Mouse (Mus musculus): ENCODE measurements at regions not wholly inside any gene's neighbourhood (a gene's known extent, or its start where the extent isn't known, plus 50 kb on each side); places are given as distances from the start of the nearest gene placed in this dataset.

- no peak overlapping the region for H3K4me3 ChIP-seq (replicated peaks in 1 of 3; ENCODE audit: low read depth in 2 of 3, low read length in 2 of 3, poor library complexity in 1 of 3)
- H3K27me3 ChIP-seq (replicated peaks), result peaks cover 78% of the 10 kb centered on the region
- TF ChIP-seq E2F4 (IDR thresholded peaks at IDR 0.05; ENCODE audit: insufficient replicate concordance, low read depth, low read length) (no peak), NELFE (IDR thresholded peaks at IDR 0.05; ENCODE audit: low read depth, low read length) (no peak), MAFK (IDR thresholded peaks at IDR 0.05; ENCODE audit: insufficient replicate concordance, low read length) (no peak), ZMIZ1 (IDR thresholded peaks at IDR 0.05; ENCODE audit: low read depth, low read length) (no peak), HCFC1 (IDR thresholded peaks at IDR 0.05; ENCODE audit: low read depth, low read length) (no peak), KAT2A (IDR thresholded peaks at IDR 0.05; ENCODE audit: insufficient replicate concordance, low read length) (no peak), POLR2AphosphoS2 (IDR thresholded peaks at IDR 0.05; ENCODE audit: low read depth, low read length) (no peak), UBTF (IDR thresholded peaks at IDR 0.05; ENCODE audit: low read depth, low read length) (no peak), ZC3H11A (IDR thresholded peaks at IDR 0.05; ENCODE audit: low read depth, low read length) (no peak), POLR2A (IDR thresholded peaks at IDR 0.05; ENCODE audit: low read depth, low read length) (no peak), BHLHE40 (IDR thresholded peaks at IDR 0.05; ENCODE audit: low read depth, low read length) (no peak)
- no peak overlapping the region for H3K4me2 ChIP-seq (ENCODE audit: insufficient read depth, low read depth, poor library complexity, severe bottlenecking)
- peaks cover 3% of the 10 kb centered on the region for H3K9me3 ChIP-seq (replicated peaks; ENCODE audit: low read length)
- no peak overlapping the region for H3K9ac ChIP-seq (ENCODE audit: insufficient read depth, low read depth)
- in situ Hi-C loops (cut with MboI; ENCODE audit: low pct_ligation_motif_present, low pct_unique_long_range_greater_than_20kb, low sequenced_read_pairs) (no loop called here), dilution Hi-C loops (cut with MboI; ENCODE audit: extremely low pct_ligation_motif_present, extremely low pct_unique_long_range_greater_than_20kb, low sequenced_read_pairs) (no loop called here)
- no peaks in the 10 kb centered on the region for H3K36me3 ChIP-seq (replicated peaks in 1 of 2; ENCODE audit: control insufficient read depth in 1 of 2, insufficient read depth in 1 of 2, low read length in 1 of 2)
- H3K79me2 ChIP-seq (replicated peaks; ENCODE audit: control insufficient read depth, extremely low read depth, insufficient read depth, poor library complexity, severe bottlenecking), result no peaks in the 10 kb centered on the region
- no peak for DNase-seq (ENCODE audit: extremely low read depth)
- no peaks in the 10 kb centered on the region for H3K4me1 ChIP-seq (ENCODE audit: control insufficient read depth in 1 of 2, insufficient read depth in 2 of 2)
- H3K27ac ChIP-seq (ENCODE audit: insufficient read depth, low read depth), result no peak overlapping the region
These were observed 76.3 kb upstream of the Hdac4 start for GRCm38 (mm10) chr1:92271676-92272291.

GRCm38 (mm10) chr1:92270486-92271058 lies 75.1 kb upstream of the Hdac4 start:
- in situ Hi-C loops (cut with MboI; ENCODE audit: low pct_ligation_motif_present, low pct_unique_long_range_greater_than_20kb, low sequenced_read_pairs) (no loop called here), dilution Hi-C loops (cut with MboI; ENCODE audit: extremely low pct_ligation_motif_present, extremely low pct_unique_long_range_greater_than_20kb, low sequenced_read_pairs) (no loop called here)
- Histone ChIP-seq H3K79me2 (replicated peaks; ENCODE audit: control insufficient read depth, extremely low read depth, insufficient read depth, poor library complexity, severe bottlenecking) (no peaks in the 10 kb centered on the region), H3K9ac (ENCODE audit: insufficient read depth, low read depth) (no peak overlapping the region), H3K4me3 (replicated peaks in 1 of 3; ENCODE audit: low read depth in 2 of 3, low read length in 2 of 3, poor library complexity in 1 of 3) (no peak overlapping the region), H3K27ac (ENCODE audit: insufficient read depth, low read depth) (no peak overlapping the region), H3K4me2 (ENCODE audit: insufficient read depth, low read depth, poor library complexity, severe bottlenecking) (no peak overlapping the region), H3K36me3 (replicated peaks in 1 of 2; ENCODE audit: control insufficient read depth in 1 of 2, insufficient read depth in 1 of 2, low read length in 1 of 2) (no peaks in the 10 kb centered on the region), H3K9me3 (replicated peaks; ENCODE audit: low read length) (peaks cover 7% of the 10 kb centered on the region), H3K4me1 (ENCODE audit: control insufficient read depth in 1 of 2, insufficient read depth in 2 of 2) (peaks cover 0 to 4% of the 10 kb centered on the region in 2 experiments; a peak in 2 of 4 replicates), H3K27me3 (replicated peaks) (peaks cover 77% of the 10 kb centered on the region)
- no peak for DNase-seq (ENCODE audit: extremely low read depth)
- TF ChIP-seq POLR2A (IDR thresholded peaks at IDR 0.05; ENCODE audit: low read depth, low read length) (no peak), POLR2AphosphoS2 (IDR thresholded peaks at IDR 0.05; ENCODE audit: low read depth, low read length) (no peak), ZC3H11A (IDR thresholded peaks at IDR 0.05; ENCODE audit: low read depth, low read length) (no peak), CHD2 (IDR thresholded peaks at IDR 0.05; ENCODE audit: low read length) (no peak), UBTF (IDR thresholded peaks at IDR 0.05; ENCODE audit: low read depth, low read length) (no peak), GABPA (IDR thresholded peaks at IDR 0.05; ENCODE audit: insufficient replicate concordance, low read depth, low read length) (no peak), KAT2A (IDR thresholded peaks at IDR 0.05; ENCODE audit: insufficient replicate concordance, low read length) (no peak), E2F4 (IDR thresholded peaks at IDR 0.05; ENCODE audit: insufficient replicate concordance, low read depth, low read length) (no peak), JUND (conservative IDR thresholded peaks at IDR 0.05; ENCODE audit: low read depth, low read length) (no peak), TCF12 (IDR thresholded peaks at IDR 0.05; ENCODE audit: low read depth, low read length) (no peak), NRF1 (IDR thresholded peaks at IDR 0.05; ENCODE audit: low read depth, low read length) (no peak), USF1 (IDR thresholded peaks at IDR 0.05; ENCODE audit: low read depth, low read length) (no peak), RAD21 (IDR thresholded peaks at IDR 0.05; ENCODE audit: low read depth, low read length) (no peak), BHLHE40 (IDR thresholded peaks at IDR 0.05; ENCODE audit: low read depth, low read length) (no peak), ZKSCAN1 (IDR thresholded peaks at IDR 0.05; ENCODE audit: borderline replicate concordance, low read depth, low read length) (no peak), CTCF (conservative IDR thresholded peaks at IDR 0.05 in 1 of 2, IDR thresholded peaks at IDR 0.05 in 1 of 2; ENCODE audit: low read depth in 2 of 2, low read length in 2 of 2) (no peak)

Measured in CH12.LX (cell line).